Mouse (Mus musculus): ENCODE data around the gene Olfr374. TPM values are rescaled to one million over a fixed set of nuclear protein-coding genes. Genes with fewer than 3 reads are reported as not detected.
"Not testable (repeated sequence)": the region's sequence is repeated elsewhere in the genome, so short reads cannot be mapped to it uniquely, and the experiment has no call there.

Olfr374 gene
- polyA plus RNA-seq, 1 experiment from 2014 or later = 0.03 TPM

GRCm38 (mm10) chr8:72118616-72119015 is 11.8 kb downstream of the Olfr374 start:
- 50% methylated on average over 4 of the region's 4 CpGs for WGBS
- Histone ChIP-seq H3K4me2 (no peak overlapping the region), H3K4me3 (replicated peaks) (no peak overlapping the region), H3K4me1 (no peaks in the 10 kb centered on the region), H3K27me3 (replicated peaks) (no peaks in the 10 kb centered on the region), H3K36me3 (no peaks in the 10 kb centered on the region), H3K27ac (replicated peaks) (no peak overlapping the region), H3K9ac (replicated peaks) (no peak overlapping the region), H3K9me3 (replicated peaks) (no peaks in the 10 kb centered on the region)
- ATAC-seq (ENCODE audit: low FRiP score) = no peak

DNA sequence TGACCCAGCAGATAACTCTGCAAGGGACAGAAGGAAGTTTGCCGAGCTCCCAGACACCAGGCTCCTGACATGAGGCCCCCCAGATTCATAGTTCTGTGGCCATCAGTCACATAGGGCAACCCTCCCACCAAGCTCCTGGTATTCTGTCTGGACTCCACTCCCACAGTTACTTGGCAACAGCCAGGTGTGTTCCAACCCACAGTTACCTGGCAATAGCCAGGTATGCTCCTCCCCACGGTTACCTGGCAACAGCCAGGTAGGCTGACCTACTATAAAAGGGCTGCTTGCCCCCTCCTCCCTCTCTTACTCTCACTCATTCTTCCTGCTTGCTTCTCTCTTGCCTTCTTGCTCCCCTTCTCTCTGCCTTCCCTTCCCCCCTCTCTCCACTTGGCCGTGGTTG is 14.6 kb downstream of the Olfr374 start:
- not testable (repeated sequence) for H3K36me3 ChIP-seq; H3K4me3 ChIP-seq (replicated peaks); H3K27ac ChIP-seq (replicated peaks); H3K4me2 ChIP-seq; H3K9ac ChIP-seq (replicated peaks); H3K9me3 ChIP-seq (replicated peaks); H3K4me1 ChIP-seq; H3K27me3 ChIP-seq (replicated peaks); ATAC-seq (ENCODE audit: low FRiP score)
- WGBS = 58% methylated on average over 3 of the region's 3 CpGs

- Histone ChIP-seq H3K4me1 (no peaks in the 10 kb centered on the region), H3K4me3 (replicated peaks) (no peak overlapping the region), H3K27me3 (replicated peaks) (no peaks in the 10 kb centered on the region), H3K4me2 (no peak overlapping the region), H3K36me3 (no peaks in the 10 kb centered on the region), H3K9me3 (replicated peaks) (no peaks in the 10 kb centered on the region), H3K27ac (replicated peaks) (no peak overlapping the region), H3K9ac (replicated peaks) (no peak overlapping the region)
- no peak for ATAC-seq (ENCODE audit: low FRiP score)
- WGBS = 52% methylated on average over 1 of the region's 1 CpGs
These were observed 15.2 kb downstream of the Olfr374 start for GRCm38 (mm10) chr8:72121997-72122396.

- WGBS = 81% methylated on average over 1 of the region's 1 CpGs
- no peak overlapping the region for H3K9ac ChIP-seq (replicated peaks)
- ATAC-seq (ENCODE audit: low FRiP score) = no peak
- H3K27me3 ChIP-seq (replicated peaks) = no peaks in the 10 kb centered on the region
- no peak overlapping the region for H3K4me3 ChIP-seq (replicated peaks)
- H3K4me2 ChIP-seq = no peak overlapping the region
- H3K36me3 ChIP-seq = no peaks in the 10 kb centered on the region
- no peak overlapping the region for H3K27ac ChIP-seq (replicated peaks)
- no peaks in the 10 kb centered on the region for H3K4me1 ChIP-seq
- H3K9me3 ChIP-seq (replicated peaks) = no peaks in the 10 kb centered on the region
These were observed 21.0 kb downstream of the Olfr374 start for GRCm38 (mm10) chr8:72127834-72128233.

- no peaks in the 10 kb centered on the region for H3K9me3 ChIP-seq (replicated peaks)
- WGBS = 86% methylated on average over 2 of the region's 2 CpGs
- no peaks in the 10 kb centered on the region for H3K36me3 ChIP-seq
- H3K27me3 ChIP-seq (replicated peaks) = no peaks in the 10 kb centered on the region
- H3K4me3 ChIP-seq (replicated peaks) = no peak overlapping the region
- H3K4me1 ChIP-seq = peaks cover 5% of the 10 kb centered on the region
- H3K9ac ChIP-seq (replicated peaks) = no peak overlapping the region
- ATAC-seq (ENCODE audit: low FRiP score) = no peak
- no peak overlapping the region for H3K27ac ChIP-seq (replicated peaks)
- H3K4me2 ChIP-seq = no peak overlapping the region
These were observed 24.4 kb downstream of the Olfr374 start for GRCm38 (mm10) chr8:72131251-72131650.

- no peak for ATAC-seq (ENCODE audit: low FRiP score)
- WGBS = 82% methylated on average over 2 of the region's 2 CpGs
- Histone ChIP-seq H3K9ac (replicated peaks) (no peak overlapping the region), H3K36me3 (no peaks in the 10 kb centered on the region), H3K4me2 (no peak overlapping the region), H3K4me1 (peaks cover 11% of the 10 kb centered on the region), H3K4me3 (replicated peaks) (no peak overlapping the region), H3K27ac (replicated peaks) (no peak overlapping the region), H3K27me3 (replicated peaks) (no peaks in the 10 kb centered on the region), H3K9me3 (replicated peaks) (no peaks in the 10 kb centered on the region)
These were observed 25.1 kb downstream of the Olfr374 start for GRCm38 (mm10) chr8:72131901-72132300.

DNA sequence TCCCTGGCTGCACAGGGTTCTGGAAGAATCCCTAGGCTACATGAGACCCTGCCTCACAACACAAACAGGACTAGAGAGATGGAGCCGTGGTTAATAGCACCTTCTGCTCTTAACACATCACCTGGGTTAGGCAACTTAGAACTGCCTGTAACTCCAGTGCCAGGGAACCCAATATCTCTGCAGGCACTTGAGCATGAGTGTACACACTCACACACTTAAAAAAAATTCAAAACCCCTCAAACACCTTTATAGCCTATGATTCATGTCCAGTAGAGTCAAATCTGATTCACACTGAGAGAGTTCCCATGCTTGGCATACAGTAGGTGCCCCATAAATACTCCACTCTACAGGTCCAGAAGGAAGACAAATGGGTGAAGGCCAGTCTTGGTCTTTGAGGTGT is 25.6 kb downstream of the Olfr374 start:
- no peaks in the 10 kb centered on the region for H3K27me3 ChIP-seq (replicated peaks)
- no peak overlapping the region for H3K4me3 ChIP-seq (replicated peaks)
- no peak for ATAC-seq (ENCODE audit: low FRiP score)
- H3K36me3 ChIP-seq = no peaks in the 10 kb centered on the region
- 100% methylated on average over 1 of the region's 1 CpGs for WGBS
- H3K4me1 ChIP-seq = peaks cover 16% of the 10 kb centered on the region
- no peaks in the 10 kb centered on the region for H3K9me3 ChIP-seq (replicated peaks)
- H3K27ac ChIP-seq (replicated peaks) = no peak overlapping the region
- H3K9ac ChIP-seq (replicated peaks) = no peak overlapping the region
- H3K4me2 ChIP-seq = no peak overlapping the region

DNA sequence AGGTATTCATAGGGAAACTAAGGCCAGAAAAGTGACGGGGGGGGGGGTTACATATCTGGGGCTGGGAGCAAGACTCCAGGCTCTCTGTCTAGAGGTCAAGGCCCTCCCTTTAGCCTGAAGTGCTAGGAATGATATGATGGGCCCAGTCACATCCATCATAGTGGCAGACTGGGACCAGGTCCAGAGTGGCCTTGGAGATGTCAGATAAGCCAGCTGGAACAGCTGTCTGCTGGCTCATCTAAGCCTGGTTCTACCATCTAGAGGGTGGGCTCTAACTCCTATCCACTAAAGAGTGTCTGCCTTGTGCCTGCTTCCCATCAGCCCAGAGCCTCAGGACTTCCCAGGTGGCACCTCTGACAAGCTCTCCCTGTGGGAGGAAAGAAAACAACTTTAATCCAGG is 26.1 kb downstream of the Olfr374 start:
- WGBS = 79% methylated on average over 1 of the region's 1 CpGs
- no peak overlapping the region for H3K9ac ChIP-seq (replicated peaks)
- H3K4me2 ChIP-seq = no peak overlapping the region
- peaks cover 19% of the 10 kb centered on the region for H3K4me1 ChIP-seq
- H3K36me3 ChIP-seq = no peaks in the 10 kb centered on the region
- no peak overlapping the region for H3K4me3 ChIP-seq (replicated peaks)
- H3K27ac ChIP-seq (replicated peaks) = no peak overlapping the region
- ATAC-seq (ENCODE audit: low FRiP score) = no peak
- H3K27me3 ChIP-seq (replicated peaks) = no peaks in the 10 kb centered on the region
- H3K9me3 ChIP-seq (replicated peaks) = no peaks in the 10 kb centered on the region

- Histone ChIP-seq H3K27me3 (replicated peaks) (no peaks in the 10 kb centered on the region), H3K4me1 (peaks cover 19% of the 10 kb centered on the region), H3K4me2 (no peak overlapping the region), H3K9ac (replicated peaks) (no peak overlapping the region), H3K9me3 (replicated peaks) (no peaks in the 10 kb centered on the region), H3K36me3 (peaks cover 2% of the 10 kb centered on the region), H3K4me3 (replicated peaks) (no peak overlapping the region), H3K27ac (replicated peaks) (no peak overlapping the region)
- no peak for ATAC-seq (ENCODE audit: low FRiP score)
- 81% methylated on average over 1 of the region's 1 CpGs for WGBS
These were observed 26.7 kb downstream of the Olfr374 start for GRCm38 (mm10) chr8:72133507-72133906.

- Histone ChIP-seq H3K9me3 (replicated peaks) (no peaks in the 10 kb centered on the region), H3K4me2 (peak within 1 kb of the TSS; percentile 85), H3K27ac (replicated peaks) (peak within 1 kb of the TSS; percentile 88), H3K36me3 (peaks cover 16% of the 10 kb centered on the region), H3K4me1 (peaks cover 19% of the 10 kb centered on the region), H3K27me3 (replicated peaks) (no peaks in the 10 kb centered on the region), H3K4me3 (replicated peaks) (peak within 1 kb of the TSS; percentile 82), H3K9ac (replicated peaks) (peak within 1 kb of the TSS; percentile 84)
- WGBS = under 1% methylated on average over 49 of the region's 49 CpGs
- peak; percentile 86 for ATAC-seq (ENCODE audit: low FRiP score)
These were observed 28.1 kb downstream of the Olfr374 start, which contains the start of gene Tpm4 for GRCm38 (mm10) chr8:72134756-72135445. TSS of gene Tpm4 (plus strand) at chr8:72134975.

DNA sequence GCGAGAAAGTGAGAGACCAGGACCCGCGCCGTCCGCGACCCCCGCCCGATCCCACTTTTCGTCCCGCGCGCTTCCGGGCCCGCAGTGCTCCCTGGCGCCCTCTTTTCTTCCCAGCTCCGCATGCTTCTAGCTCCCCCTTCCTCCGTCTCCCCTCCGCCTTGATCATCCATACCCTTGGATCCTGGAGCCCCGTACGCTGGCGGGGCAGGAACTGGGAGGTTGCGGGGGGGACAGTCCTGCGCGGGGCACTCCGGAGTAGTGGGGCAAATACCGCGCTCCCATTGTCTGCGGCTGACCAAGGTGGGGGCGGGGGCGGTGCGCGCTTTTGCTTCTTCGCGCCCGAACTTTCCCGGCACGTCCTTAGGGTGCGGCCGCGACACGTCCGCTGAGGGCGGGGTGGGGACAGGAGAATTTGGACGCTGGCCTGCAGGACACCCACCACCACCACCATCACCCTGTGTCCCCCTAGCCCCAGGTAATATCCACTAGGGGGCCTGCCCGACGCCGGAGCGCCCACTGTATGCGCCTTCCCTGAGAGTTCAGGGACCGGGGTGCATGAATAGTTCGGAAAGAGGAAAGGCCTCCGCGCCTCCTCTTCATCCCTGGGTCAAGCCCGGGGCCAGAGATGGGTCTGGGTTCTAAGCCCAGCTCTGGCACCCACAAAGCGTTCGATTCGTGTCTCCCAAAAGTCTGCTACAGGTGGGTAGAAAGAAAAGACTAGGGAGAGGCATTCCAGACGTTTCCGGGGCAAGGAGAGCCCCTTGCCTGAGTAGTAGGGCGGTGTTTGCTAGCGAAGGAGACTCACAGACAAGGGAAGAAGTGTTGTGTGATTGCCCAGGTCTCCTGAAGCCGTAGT is 28.8 kb downstream of the Olfr374 start:
- peak; percentile 71 for ATAC-seq (ENCODE audit: low FRiP score)
- H3K36me3 ChIP-seq = peaks cover 22% of the 10 kb centered on the region
- peak overlapping the region; percentile 85 for H3K4me2 ChIP-seq
- H3K27me3 ChIP-seq (replicated peaks) = no peaks in the 10 kb centered on the region
- H3K9me3 ChIP-seq (replicated peaks) = no peaks in the 10 kb centered on the region
- peak overlapping the region; percentile 88 for H3K27ac ChIP-seq (replicated peaks)
- H3K4me1 ChIP-seq = peaks cover 19% of the 10 kb centered on the region
- H3K9ac ChIP-seq (replicated peaks) = peak overlapping the region; percentile 84
- peak overlapping the region; percentile 82 for H3K4me3 ChIP-seq (replicated peaks)
- WGBS = under 1% methylated on average over 62 of the region's 62 CpGs

All from neural tube, embryonic 15.5 days (tissue).